Mouse (Mus musculus) adrenal gland, adult 8-10 months (tissue): ENCODE results near the gene Haghl. TPM values are rescaled to one million over a fixed set of nuclear protein-coding genes. Genes with fewer than 3 reads are reported as not detected.
A peak's percentile ranks its signal among the peaks of the same experiment; 100 is the strongest.

Experiments used
- DNase-seq: peaks from one replicate; pipeline ENCODE4 v3.0.0; 2022
- total RNA-seq, 4 experiments: library from RNA; stranded (reverse); gene quantifications; 2 replicates each; pipeline ENCODE4 v1.2.4; 2022

Gene Haghl
- total RNA-seq: 10 to 100 TPM; 21.4 to 67.2 (median 55.9) TPM

DNA sequence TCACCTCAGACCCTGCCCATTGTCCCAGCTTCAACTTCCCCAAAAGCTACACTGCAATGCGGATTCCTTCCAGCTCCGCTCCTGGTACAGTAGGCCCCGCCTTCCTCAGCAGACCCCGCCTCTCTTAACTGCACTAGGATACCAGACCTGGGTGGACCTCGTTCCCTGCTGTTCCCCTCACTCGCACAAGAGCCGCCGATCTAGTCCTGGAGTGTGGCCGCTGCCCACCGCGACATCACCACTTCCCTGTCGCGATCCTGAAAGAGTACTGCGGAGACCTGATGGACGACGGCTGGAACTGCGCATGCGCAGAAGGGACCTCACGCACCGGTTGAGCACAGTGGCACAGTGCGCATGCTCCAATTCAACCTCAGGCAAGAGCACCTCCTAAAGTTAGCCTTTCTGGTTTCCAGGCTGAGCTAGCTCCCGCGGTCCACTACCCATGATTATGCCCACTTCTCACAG, at the start of gene Haghl:
Haghl (minus strand) TSS at position 393 of the 465 bp plus-strand sequence.
- peak; percentile 92 for DNase-seq

DNA sequence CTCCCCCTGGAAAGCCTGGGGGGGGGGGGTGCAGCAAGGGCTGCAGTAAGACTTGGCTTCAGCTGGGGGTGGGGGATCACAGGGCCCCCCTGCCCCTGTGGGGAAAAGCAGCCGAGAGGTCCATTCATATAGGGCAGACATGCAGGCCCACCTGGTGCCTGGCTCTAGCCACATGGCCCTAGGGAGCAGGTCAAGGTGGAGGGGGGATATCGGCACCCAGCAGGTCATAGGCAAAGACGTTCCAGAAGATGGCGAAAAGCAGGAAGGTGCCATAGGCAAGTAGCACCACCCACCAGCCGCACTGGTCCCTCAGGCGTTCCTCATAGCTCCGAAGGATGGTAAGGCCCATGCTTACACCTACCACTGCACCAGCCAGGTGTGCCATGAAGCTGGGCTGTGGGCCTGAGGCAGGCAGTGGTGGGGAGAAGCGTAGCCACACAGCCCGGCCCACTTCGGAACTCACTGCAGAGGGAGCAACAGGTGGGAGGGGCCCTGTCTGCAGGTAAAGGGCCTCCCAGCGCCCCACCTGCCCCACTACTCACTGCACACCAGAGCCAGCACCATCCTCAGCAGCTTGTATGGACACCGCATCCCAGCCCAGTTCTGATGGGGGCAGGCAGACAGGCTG, 49.2 kb upstream of the Haghl start:
- no peak for DNase-seq

GRCm38 (mm10) chr17:25833961-25834594, 48.6 kb upstream of the Haghl start:
- no peak for DNase-seq

DNA sequence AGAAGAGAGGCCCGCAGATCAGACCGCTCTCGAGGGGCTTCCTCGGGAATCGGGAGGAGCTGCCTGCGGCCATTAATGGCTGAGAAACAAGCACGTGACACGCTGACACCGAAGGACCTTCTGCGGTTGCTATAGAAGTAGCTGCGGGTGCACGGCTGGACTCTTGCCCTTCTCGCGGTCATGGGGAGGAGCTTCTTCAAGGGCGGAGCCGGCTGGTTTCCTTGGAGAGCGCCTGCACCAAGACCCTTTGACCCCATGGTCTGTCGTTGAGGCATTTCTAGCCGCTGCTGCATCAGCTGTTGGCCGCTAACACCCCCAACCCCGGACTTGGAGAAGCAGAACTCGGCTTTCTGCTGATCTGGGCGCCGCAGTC, 47.8 kb upstream of the Haghl start, which contains the start of gene Stub1:
Stub1 (minus strand) TSS at position 114 of the 373 bp plus-strand sequence.
- DNase-seq: peak; percentile 96

GRCm38 (mm10) chr17:25832436-25833290, 47.2 kb upstream of the Haghl start:
- DNase-seq: peak; percentile 99

- peak; percentile 81 for DNase-seq
These were observed 46.2 kb upstream of the Haghl start for GRCm38 (mm10) chr17:25831451-25832281.

- DNase-seq: no peak
These were observed 45.4 kb upstream of the Haghl start for GRCm38 (mm10) chr17:25830806-25831431.

DNA sequence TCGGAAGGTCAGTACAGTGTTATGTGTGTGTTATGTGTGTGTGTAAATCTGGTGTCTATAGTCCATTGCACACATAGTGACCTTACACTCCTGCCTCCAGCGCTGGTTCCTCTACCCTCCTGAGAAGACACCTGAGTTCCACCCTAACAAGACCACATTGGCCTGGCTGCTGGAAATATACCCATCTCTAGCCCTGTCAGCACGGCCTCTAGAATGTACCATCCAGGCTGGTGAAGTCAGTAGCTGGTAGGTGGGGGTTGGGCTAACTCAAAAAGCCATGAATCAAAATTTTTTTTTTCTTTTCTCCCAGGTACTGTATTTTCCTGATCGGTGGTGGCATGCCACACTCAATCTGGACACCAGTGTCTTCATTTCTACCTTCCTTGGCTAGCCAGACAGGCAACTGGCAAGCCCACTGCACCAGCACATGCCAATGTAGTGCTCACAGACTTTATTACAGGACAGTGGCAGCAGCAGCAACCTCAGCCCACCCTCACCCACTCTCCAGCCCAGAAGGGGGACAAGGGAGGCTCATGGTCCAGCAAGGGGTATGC, 44.8 kb upstream of the Haghl start:
- no peak for DNase-seq

- no peak for DNase-seq
These were observed 44.1 kb upstream of the Haghl start for GRCm38 (mm10) chr17:25829558-25830017.

DNA sequence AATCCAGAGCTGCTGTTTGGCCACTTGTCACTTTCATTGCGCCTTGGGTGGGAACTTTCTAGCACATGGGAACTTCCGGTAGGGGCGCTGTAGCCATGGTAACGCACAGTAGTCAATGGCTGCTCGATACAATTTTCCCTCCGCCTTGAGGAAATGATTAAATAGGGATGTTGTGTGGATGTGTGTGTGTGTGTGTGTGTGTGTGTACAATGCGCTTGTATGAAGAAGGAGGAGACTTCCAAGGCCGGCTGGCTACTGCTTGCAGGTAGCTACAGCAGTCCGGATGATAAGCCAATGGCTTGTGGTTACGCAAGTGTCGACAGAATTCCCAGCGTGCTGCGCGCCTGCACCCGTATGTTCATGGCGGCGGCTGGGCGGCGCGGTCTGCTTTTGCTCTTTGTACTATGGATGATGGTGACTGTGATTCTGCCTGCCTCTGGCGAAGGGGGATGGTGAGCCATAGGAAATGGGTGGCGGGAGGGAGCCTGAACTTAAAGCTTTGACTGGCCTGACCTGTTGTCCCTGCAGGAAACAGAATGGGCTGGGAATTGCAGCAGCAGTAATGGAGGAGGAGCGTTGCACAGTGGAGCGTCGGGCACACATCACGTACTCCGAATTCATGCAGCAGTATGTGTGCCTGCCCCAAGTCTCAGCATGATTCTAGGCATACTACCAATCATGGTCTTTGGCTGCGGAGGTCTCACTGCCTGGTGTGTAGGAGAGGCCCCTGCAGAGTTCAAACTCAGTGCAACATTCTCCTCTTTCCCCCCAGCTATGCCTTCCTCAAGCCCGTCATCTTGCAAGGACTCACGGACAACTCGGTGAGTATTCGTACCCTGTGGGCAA, 43.5 kb upstream of the Haghl start, which contains the start of gene Jmjd8:
Jmjd8 (plus strand) TSS at position 156 of the 846 bp plus-strand sequence.
- peak; percentile 72 for DNase-seq

DNA sequence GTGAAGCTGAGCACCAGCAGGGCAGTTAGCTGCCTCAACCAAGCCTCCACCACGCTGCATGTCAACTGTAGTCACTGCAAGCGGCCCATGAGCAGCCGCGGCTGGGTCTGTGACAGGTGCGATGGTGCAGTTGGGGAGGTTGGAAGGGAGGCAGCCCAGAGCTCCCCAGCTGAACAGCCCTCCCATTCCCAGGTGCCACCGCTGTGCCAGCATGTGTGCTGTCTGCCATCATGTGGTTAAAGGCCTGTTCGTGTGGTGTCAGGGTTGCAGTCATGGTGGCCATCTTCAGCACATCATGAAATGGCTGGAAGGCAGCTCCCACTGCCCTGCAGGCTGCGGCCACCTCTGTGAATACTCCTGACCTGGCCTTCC, 42.7 kb upstream of the Haghl start:
- no peak for DNase-seq

- no peak for DNase-seq
These were observed 42.2 kb upstream of the Haghl start for GRCm38 (mm10) chr17:25827546-25828222.

GRCm38 (mm10) chr17:25827011-25827410, 41.5 kb upstream of the Haghl start:
- no peak for DNase-seq

GRCm38 (mm10) chr17:25825984-25826570, 40.6 kb upstream of the Haghl start:
- DNase-seq: no peak

GRCm38 (mm10) chr17:25825311-25825710, 39.8 kb upstream of the Haghl start:
- DNase-seq: no peak

DNA sequence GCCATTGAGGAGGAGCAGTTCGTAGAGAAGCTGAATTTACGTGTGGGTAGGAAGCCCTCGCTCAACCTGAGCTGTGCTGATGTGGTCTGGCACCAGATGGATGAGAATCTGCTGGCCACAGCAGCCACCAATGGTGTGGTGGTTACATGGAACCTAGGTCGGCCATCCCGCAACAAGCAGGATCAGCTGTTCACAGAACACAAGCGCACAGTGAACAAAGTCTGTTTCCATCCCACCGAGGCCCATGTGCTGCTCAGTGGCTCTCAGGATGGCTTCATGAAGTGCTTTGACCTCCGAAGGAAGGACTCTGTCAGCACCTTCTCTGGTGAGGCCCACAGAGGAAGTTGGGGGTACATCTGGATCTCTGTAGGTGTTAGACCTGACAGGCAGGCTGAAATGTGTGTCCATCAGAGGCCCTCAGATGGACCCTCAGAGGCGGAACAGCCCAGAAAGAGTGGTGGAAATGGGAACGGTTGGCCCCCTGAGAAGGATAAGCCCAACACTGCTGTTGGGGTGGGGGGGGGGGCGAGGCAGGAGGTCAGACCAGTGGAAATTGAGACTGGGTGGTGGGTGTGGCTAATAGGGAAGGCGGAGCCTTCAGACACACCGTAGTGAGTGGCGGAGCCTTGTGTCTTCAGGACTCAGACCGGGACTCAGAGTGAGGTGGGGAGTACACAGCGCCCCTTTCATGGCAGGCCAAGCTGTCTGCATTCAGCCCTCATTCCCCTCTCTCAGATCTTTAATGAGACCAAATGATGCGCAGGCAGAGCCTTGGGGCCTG, 39.1 kb upstream of the Haghl start:
- no peak for DNase-seq

DNA sequence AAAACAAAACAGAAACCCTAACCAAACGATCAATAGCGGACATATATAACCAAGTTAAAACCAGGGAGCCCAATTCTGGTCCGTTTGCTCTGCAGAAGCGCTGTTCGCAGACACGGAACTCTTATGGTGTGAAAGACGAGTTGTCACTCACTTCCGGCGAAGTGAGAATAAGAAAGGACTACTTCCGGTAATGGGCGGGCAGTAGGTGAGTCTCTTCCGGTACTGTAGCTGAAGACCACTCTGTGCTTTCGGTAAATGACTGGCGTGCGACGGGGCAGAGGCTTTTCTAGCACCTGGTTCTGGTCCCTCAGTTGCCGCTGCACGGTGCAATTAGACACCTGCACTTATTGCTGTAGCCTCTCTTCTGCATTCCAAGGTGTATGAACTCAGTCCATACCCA, 38.0 kb upstream of the Haghl start, which contains the start of gene Wdr24:
Wdr24 (plus strand) TSS at position 176 of the 400 bp plus-strand sequence.
- DNase-seq: peak; percentile 65
